Mouse (Mus musculus) heart, postnatal 25 days (tissue): ENCODE data around the gene Socs7. TPM values are rescaled to one million over a fixed set of nuclear protein-coding genes. Genes with fewer than 3 reads are reported as not detected.

Experiments used
- DNase-seq: peaks from one replicate; pipeline ENCODE4 v3.0.0; 2022; ENCODE audit warnings: low spot score
- intact Hi-C: fragments of 180-260 bp; cut with DNase I; formaldehyde crosslinking; loops from one replicate; pipeline ENCODE4 v1.15.1; 2025
- total RNA-seq, 2 experiments: library from RNA; stranded (reverse); gene quantifications; 2 replicates each; pipeline ENCODE4 v1.2.3; 2021

The Socs7 gene
- total RNA-seq, 2 experiments from 2014 or later, result 17.9 to 19.9 TPM

- no peak for DNase-seq
- intact Hi-C loops, result no loop called here
These were observed 73.6 kb downstream of the Socs7 start for GRCm38 (mm10) chr11:97435808-97436491.

GRCm38 (mm10) chr11:97437745-97438144, 75.4 kb downstream of the Socs7 start:
- peak; percentile 82 for DNase-seq
- intact Hi-C loops, result no loop called here

- DNase-seq, result peak; percentile 60
- intact Hi-C loops, result no loop called here
These were observed 76.5 kb downstream of the Socs7 start for GRCm38 (mm10) chr11:97438868-97439267.

DNA sequence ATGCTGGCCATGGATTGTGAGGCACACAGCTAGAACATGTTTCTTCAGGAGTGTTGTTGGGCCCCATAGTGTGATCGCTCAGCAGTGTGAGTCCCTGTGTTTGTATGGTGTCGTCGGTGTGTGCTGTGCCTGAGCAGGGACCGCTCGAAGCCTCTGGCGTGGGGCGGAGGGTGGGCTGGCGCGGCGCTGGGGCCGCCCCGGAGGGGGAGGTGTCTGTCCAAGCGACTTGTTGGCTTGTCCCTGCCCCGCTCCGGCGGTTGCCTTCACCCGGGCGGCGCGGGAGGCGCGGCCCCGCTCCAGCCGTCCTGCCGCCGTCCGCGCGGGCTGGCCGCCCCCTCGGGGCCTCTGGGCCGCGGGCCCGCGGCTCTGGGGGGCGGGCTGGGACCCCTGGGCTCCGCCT, 77.6 kb downstream of the Socs7 start:
- peak; percentile 82 for DNase-seq
- intact Hi-C loops, result no loop called here

GRCm38 (mm10) chr11:97440441-97440881, 78.1 kb downstream of the Socs7 start:
- intact Hi-C loops, result no loop called here
- DNase-seq, result no peak

GRCm38 (mm10) chr11:97441036-97441657, 78.8 kb downstream of the Socs7 start:
- intact Hi-C loops, result no loop called here
- DNase-seq, result no peak

- no peak for DNase-seq
These were observed 79.3 kb downstream of the Socs7 start for GRCm38 (mm10) chr11:97441658-97442125.

GRCm38 (mm10) chr11:97442891-97443675, 80.7 kb downstream of the Socs7 start:
- DNase-seq, result no peak
- intact Hi-C loops, result no loop called here

More at GRCm38 (mm10) chr11:97441658-97442125, 79.3 kb downstream of the Socs7 start:
- intact Hi-C loops, result no loop called here

DNA sequence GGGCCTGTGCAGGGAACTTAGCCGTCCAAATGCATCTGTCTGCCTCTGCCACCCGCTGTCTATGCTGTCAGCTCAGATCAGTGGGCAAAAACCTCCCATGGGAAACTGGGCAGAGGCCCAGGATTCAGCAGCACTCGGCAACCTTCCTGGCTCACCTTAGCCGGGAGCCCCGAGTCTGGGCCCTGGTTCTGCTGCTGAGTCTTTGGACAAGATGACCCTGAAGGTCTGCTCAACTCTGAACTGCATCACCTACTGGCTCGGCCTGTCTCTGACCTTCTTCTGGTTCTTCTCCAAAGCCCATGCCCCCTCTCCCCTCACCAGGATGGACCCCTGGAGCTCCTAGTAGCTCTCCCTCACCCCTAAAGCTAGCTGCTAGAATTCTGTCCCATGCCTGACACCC, 83.2 kb downstream of the Socs7 start:
- intact Hi-C loops, result no loop called here
- no peak for DNase-seq

- DNase-seq, result no peak
- intact Hi-C loops, result no loop called here
These were observed 83.7 kb downstream of the Socs7 start for GRCm38 (mm10) chr11:97445999-97446511.

DNA sequence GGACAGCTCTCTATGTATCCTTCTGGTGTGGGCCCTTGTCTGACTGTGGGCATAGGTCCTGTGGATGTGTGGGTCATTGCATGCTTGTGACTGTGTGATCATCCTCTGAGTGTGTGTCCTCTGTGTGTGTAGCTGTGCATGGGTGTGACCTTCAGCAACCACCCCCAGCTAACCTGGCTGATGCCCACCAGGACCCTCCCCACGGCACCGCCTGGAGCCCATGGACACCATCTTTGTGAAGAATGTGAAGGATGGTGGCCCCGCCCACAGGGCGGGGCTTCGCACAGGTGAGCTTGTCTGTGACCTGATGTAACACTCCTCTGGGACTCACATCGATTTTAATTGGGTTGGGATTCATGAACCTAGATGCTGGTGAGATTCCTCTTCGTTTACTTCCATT, 85.6 kb downstream of the Socs7 start:
- intact Hi-C loops, result no loop called here

More for the DNA sequence above, 85.6 kb downstream of the Socs7 start:
- DNase-seq, result no peak

Other genes with a start within 250 kb of the Socs7 start
- not detected for gene Tbx21, start 247.2 kb upstream of the Socs7 start, total RNA-seq
- 10 to 100 TPM; 13.3 to 16.7 TPM for gene Tbkbp1, start 211.1 kb upstream of the Socs7 start, total RNA-seq
- 10 to 100 TPM; 80.0 to 81.2 TPM for gene Kpnb1, start 174.7 kb upstream of the Socs7 start, total RNA-seq
- gene Npepps, start 81.9 kb upstream of the Socs7 start, total RNA-seq, result 10 to 100 TPM; 75.6 to 79.8 TPM
- gene Mrpl45, start 46.8 kb upstream of the Socs7 start, total RNA-seq, result 10 to 100 TPM; 57.8 to 60.6 TPM
- under 1 TPM; 0.05 to 0.06 TPM for gene Gpr179, start 10.5 kb upstream of the Socs7 start, total RNA-seq
- gene Arhgap23, start 53.0 kb downstream of the Socs7 start, total RNA-seq, result 10 to 100 TPM; 14.8 to 19.4 TPM
- not detected for gene 4933428G20Rik, start 137.8 kb downstream of the Socs7 start, total RNA-seq
- under 1 TPM; 0.20 to 0.47 TPM for gene Srcin1, start 213.6 kb downstream of the Socs7 start, total RNA-seq